Comparison of ENCODE assay signal across 13 mouse cellular contexts in genomic region chr13:112833253-112833894, GRCm38 (mm10). TPM values are rescaled to one million over a fixed set of nuclear protein-coding genes. Genes with fewer than 3 reads are reported as not detected.
DNase-seq lines count a peak whose midpoint lies in the region; ATAC-seq lines count a peak whose summit lies in the region.
"Had no signal": no experiment of that assay in that cellular context is flagged by ENCODE, and none has a peak within 500 bp of the region (broad histone marks: within the 10 kb centered on the region; RNA-seq: fewer than 3 reads in every experiment).

No protein-coding gene starts in this region.

- DNase-seq in heart, adult 11 months, result peak; percentile 81
- DNase-seq in heart, adult 8-10 months (ENCODE audit: low spot score), result no peak
- DNase-seq in midbrain, embryonic 11.5 days (ENCODE audit: low spot score, missing footprints), result no peak
- no peak for DNase-seq in adrenal gland, adult (ENCODE audit: inconsistent age in 2 of 2, low spot score in 1 of 2)
- DNase-seq in adipocyte (ENCODE audit: low spot score), result no peak
- DNase-seq: thymus, postnatal 25 days had no signal

- peak; percentile 74; the same call in 1 of the 2 replicates for ATAC-seq in midbrain, embryonic 15.5 days (replicated peaks)
- ATAC-seq in midbrain, embryonic 11.5 days (ENCODE audit: low FRiP score), result no peak
- ATAC-seq in forebrain, embryonic 16.5 days, result no peak
- ATAC-seq in neural tube, embryonic 15.5 days (ENCODE audit: low FRiP score), result peak; percentile 48; the same call in 1 of the 2 replicates
- ATAC-seq: CD4-positive, CD25-positive, alpha-beta regulatory T cell, adult 4 months had no signal

- WGBS in midbrain, embryonic 15.5 days, result 51% methylated on average over 20 of the region's 20 CpGs
- WGBS in midbrain, embryonic 11.5 days, result 64% methylated on average over 20 of the region's 20 CpGs
- 46% methylated on average over 20 of the region's 20 CpGs for WGBS in forebrain, embryonic 16.5 days
- WGBS in neural tube, embryonic 15.5 days, result 48% methylated on average over 20 of the region's 20 CpGs

- 0 out of 2 replicates have a peak overlapping the region, but pooled peaks have one; percentile 6 for H3K4me2 ChIP-seq in midbrain, embryonic 15.5 days
- H3K4me2 ChIP-seq in midbrain, embryonic 11.5 days, result no peak overlapping the region
- H3K4me2 ChIP-seq in forebrain, embryonic 16.5 days (ENCODE audit: low read length), result peak overlapping the region; percentile 23
- peak overlapping the region; percentile 34 for H3K4me2 ChIP-seq in neural tube, embryonic 15.5 days
- H3K4me2 ChIP-seq: heart, embryonic 13.5 days had no signal

- H3K27ac ChIP-seq in midbrain, embryonic 15.5 days, result no peak overlapping the region
- no peak overlapping the region for H3K27ac ChIP-seq in midbrain, embryonic 11.5 days (ENCODE audit: low read depth, low read length)
- no peak overlapping the region for H3K27ac ChIP-seq in forebrain, embryonic 16.5 days (ENCODE audit: low read length)
- no peak overlapping the region for H3K27ac ChIP-seq in neural tube, embryonic 15.5 days (replicated peaks)
- H3K27ac ChIP-seq: heart, embryonic 13.5 days; macrophage had no signal

- no peaks in the 10 kb centered on the region for H3K27me3 ChIP-seq in midbrain, embryonic 15.5 days (replicated peaks)
- H3K27me3 ChIP-seq in midbrain, embryonic 11.5 days (ENCODE audit: control insufficient read depth, insufficient read depth, low read length), result no peaks in the 10 kb centered on the region
- no peaks in the 10 kb centered on the region for H3K27me3 ChIP-seq in forebrain, embryonic 16.5 days (replicated peaks; ENCODE audit: control insufficient read depth, insufficient read depth, low read length)
- no peaks in the 10 kb centered on the region for H3K27me3 ChIP-seq in neural tube, embryonic 15.5 days (replicated peaks)
- H3K27me3 ChIP-seq: heart, embryonic 13.5 days had no signal

- H3K36me3 ChIP-seq in midbrain, embryonic 15.5 days (replicated peaks), result no peaks in the 10 kb centered on the region
- no peaks in the 10 kb centered on the region; the same call in 1 of the 2 replicates for H3K36me3 ChIP-seq in midbrain, embryonic 11.5 days (ENCODE audit: control insufficient read depth, insufficient read depth, low read length)
- H3K36me3 ChIP-seq in forebrain, embryonic 16.5 days (ENCODE audit: control insufficient read depth, insufficient read depth), result no peaks in the 10 kb centered on the region
- H3K36me3 ChIP-seq in neural tube, embryonic 15.5 days, result no peaks in the 10 kb centered on the region
- H3K36me3 ChIP-seq: heart, embryonic 13.5 days had no signal

- H3K9ac ChIP-seq in midbrain, embryonic 15.5 days, result no peak overlapping the region
- no peak overlapping the region for H3K9ac ChIP-seq in midbrain, embryonic 11.5 days (ENCODE audit: low read length)
- H3K9ac ChIP-seq in forebrain, embryonic 16.5 days (replicated peaks; ENCODE audit: low read depth, low read length), result no peak overlapping the region
- no peak overlapping the region for H3K9ac ChIP-seq in neural tube, embryonic 15.5 days (replicated peaks)
- H3K9ac ChIP-seq: heart, embryonic 13.5 days had no signal

- peaks cover 6% of the 10 kb centered on the region; the same call in 1 of the 2 replicates for H3K4me1 ChIP-seq in midbrain, embryonic 15.5 days
- no peaks in the 10 kb centered on the region for H3K4me1 ChIP-seq in midbrain, embryonic 11.5 days (ENCODE audit: control insufficient read depth, insufficient read depth, low read length)
- peaks cover 15% of the 10 kb centered on the region for H3K4me1 ChIP-seq in forebrain, embryonic 16.5 days (replicated peaks; ENCODE audit: control insufficient read depth, insufficient read depth, low read length)
- peaks cover 23% of the 10 kb centered on the region for H3K4me1 ChIP-seq in neural tube, embryonic 15.5 days

- H3K4me3 ChIP-seq in midbrain, embryonic 15.5 days, result no peak overlapping the region
- no peak overlapping the region for H3K4me3 ChIP-seq in midbrain, embryonic 11.5 days (ENCODE audit: low read depth, low read length)
- H3K4me3 ChIP-seq in forebrain, embryonic 16.5 days (replicated peaks; ENCODE audit: low read length), result no peak overlapping the region
- no peak overlapping the region for H3K4me3 ChIP-seq in neural tube, embryonic 15.5 days (replicated peaks)
- H3K4me3 ChIP-seq: erythroblast, embryonic 14.5 days; heart, embryonic 13.5 days had no signal

- no peaks in the 10 kb centered on the region for H3K9me3 ChIP-seq in midbrain, embryonic 15.5 days
- H3K9me3 ChIP-seq in midbrain, embryonic 11.5 days (ENCODE audit: control insufficient read depth, low read length), result no peaks in the 10 kb centered on the region
- no peaks in the 10 kb centered on the region for H3K9me3 ChIP-seq in forebrain, embryonic 16.5 days (ENCODE audit: control insufficient read depth, low read length)
- no peaks in the 10 kb centered on the region for H3K9me3 ChIP-seq in neural tube, embryonic 15.5 days (replicated peaks)
- H3K9me3 ChIP-seq: heart, embryonic 13.5 days had no signal

RNA-seq across cellular contexts. Expression of gene Plpp1, which starts 32.8 kb away (rescaled TPM):
- total RNA-seq in heart, adult 8-10 months (2022), result 10 to 100 TPM; 36.4 to 44.4 (median 39.3) TPM
- polyA plus RNA-seq in midbrain, embryonic 15.5 days (2015; fragmentation: Nextera tagmentation; extraction: Ambion mirVana), result 59.9 and 62.3 TPM in 2 replicates
- polyA plus RNA-seq in midbrain, embryonic 11.5 days (2014; fragmentation: Nextera tagmentation; extraction: Ambion mirVana), result 19.1 and 20.1 TPM in 2 replicates
- 44.7 and 49.2 TPM in 2 replicates for polyA plus RNA-seq in forebrain, embryonic 16.5 days (2015; fragmentation: Nextera tagmentation; extraction: Ambion mirVana)
- 73.3 and 77.0 TPM in 2 replicates for polyA plus RNA-seq in neural tube, embryonic 15.5 days (2015; fragmentation: Nextera tagmentation; extraction: Ambion mirVana)

Comparison
In these comparisons a context has a peak if more than half of its experiments do, and no peak if none do; other contexts are left out.
1. ATAC-seq: peak in midbrain, embryonic 15.5 days (single experiment) and neural tube, embryonic 15.5 days (single experiment); none in midbrain, embryonic 11.5 days (single experiment) and forebrain, embryonic 16.5 days (single experiment).